Mouse (Mus musculus) testis, adult 2 months (tissue): Measurements from ENCODE around the gene Kank2.

Experiments used
- CTCF ChIP-seq: fragments of 200-500 bp; IDR thresholded peaks from 2 replicates; pipeline ENCODE4 v1.5.1; 2012; ENCODE audit warnings: low read depth, mild to moderate bottlenecking, inconsistent platforms, low read length, moderate library complexity; ENCODE audit not compliant: control insufficient read depth, insufficient read depth, insufficient replicate concordance
- POLR2A ChIP-seq: fragments of 200-500 bp; IDR thresholded peaks from 2 replicates; pipeline ENCODE4 v1.6.1; 2012; ENCODE audit warnings: low read depth, mild to moderate bottlenecking, inconsistent platforms, low read length, moderate library complexity; ENCODE audit not compliant: control insufficient read depth

DNA sequence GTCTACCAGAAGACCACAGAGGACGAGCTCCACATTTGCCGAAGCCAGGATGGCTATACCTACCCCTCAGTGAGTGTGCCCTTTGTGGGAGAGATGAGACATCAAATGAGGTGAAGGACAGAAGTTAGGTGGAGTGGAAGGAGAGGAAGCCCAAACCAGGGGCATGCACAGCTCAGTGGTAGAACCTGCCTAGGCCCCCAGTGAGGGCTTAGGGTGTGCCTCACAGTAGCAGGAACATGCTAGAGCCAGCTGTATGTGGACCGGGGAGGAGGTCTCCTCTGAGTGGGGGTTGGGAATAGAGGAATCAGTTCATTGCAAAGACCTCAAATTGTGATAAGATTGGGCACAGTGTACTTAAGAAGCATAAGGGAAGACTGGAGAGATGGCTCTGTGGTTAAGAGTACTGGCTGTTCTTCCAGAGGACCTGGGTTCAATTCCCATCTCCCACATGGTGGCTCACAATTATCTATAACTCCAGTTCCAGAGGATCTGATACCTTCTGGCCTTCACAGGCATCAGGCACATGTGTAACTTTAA lies 51.2 kb downstream of the Kank2 start:
- TF ChIP-seq CTCF (no peak), POLR2A (no peak)
